Mouse (Mus musculus) CH12.LX (cell line): ENCODE measurements around the gene Btbd6. TPM values are rescaled to one million over a fixed set of nuclear protein-coding genes. Genes with fewer than 3 reads are reported as not detected.

Experiments used
- DNase-seq: peaks from one replicate; pipeline ENCODE4 v3.0.0-alpha.2; 2013; ENCODE audit errors: extremely low read depth
- H3K27ac ChIP-seq: 2 replicates; pipeline ENCODE4 v1.5.1; 2012; ENCODE audit warnings: low read depth, mild to moderate bottlenecking, control low read depth, moderate library complexity; ENCODE audit not compliant: insufficient read depth
- H3K27me3 ChIP-seq: replicated peaks from 2 replicates; pipeline ENCODE3; 2012; ENCODE audit warnings: inconsistent platforms
- H3K36me3 ChIP-seq, 2 experiments: replicated peaks in 1 of 2; 2 replicates each; pipeline versions ENCODE3 to v1.6.1; 2012; ENCODE audit warnings: inconsistent platforms in 1 of 2, low read length in 1 of 2, mild to moderate bottlenecking in 1 of 2, mixed read lengths in 1 of 2, moderate library complexity in 1 of 2; ENCODE audit not compliant: control insufficient read depth in 1 of 2, insufficient read depth in 1 of 2
- H3K4me1 ChIP-seq, 2 experiments: 2 replicates each; pipeline ENCODE4 v1.6.1; 2012; ENCODE audit warnings: inconsistent platforms in 1 of 2, moderate library complexity in 1 of 2; ENCODE audit not compliant: insufficient read depth in 2 of 2, control insufficient read depth in 1 of 2
- H3K4me2 ChIP-seq: 2 replicates; pipeline ENCODE4 v1.6.1; 2012; ENCODE audit warnings: low read depth, mild to moderate bottlenecking, control low read depth; ENCODE audit not compliant: poor library complexity, insufficient read depth, severe bottlenecking
- H3K4me3 ChIP-seq, 3 experiments: fragments of 150-350 bp in 1 of 3; sonication (generic) in 1 of 3; replicated peaks in 1 of 3; 2 replicates each; pipeline versions ENCODE3 to v1.5.1; 2011 to 2012; ENCODE audit warnings: low read depth in 2 of 3, low read length in 2 of 3, mild to moderate bottlenecking in 2 of 3, moderate library complexity in 2 of 3, control low read depth in 1 of 3, improper control_type of control experiment in 1 of 3, inconsistent platforms in 1 of 3, mixed read lengths in 1 of 3; ENCODE audit not compliant: poor library complexity in 1 of 3
- H3K79me2 ChIP-seq: replicated peaks from 2 replicates; pipeline ENCODE4 v1.6.1; 2012; ENCODE audit warnings: mild to moderate bottlenecking, moderate library complexity; ENCODE audit not compliant: control insufficient read depth, poor library complexity, insufficient read depth, severe bottlenecking; ENCODE audit errors: extremely low read depth
- H3K9ac ChIP-seq: 2 replicates; pipeline ENCODE4 v1.6.1; 2012; ENCODE audit warnings: low read depth, mild to moderate bottlenecking, control low read depth, moderate library complexity; ENCODE audit not compliant: insufficient read depth
- H3K9me3 ChIP-seq: replicated peaks from 2 replicates; pipeline ENCODE3; 2012; ENCODE audit warnings: low read length, inconsistent platforms, mixed read lengths
- BHLHE40 ChIP-seq: IDR thresholded peaks from 2 replicates; pipeline ENCODE4 v1.6.1; 2011; ENCODE audit warnings: mild to moderate bottlenecking, low read depth, low read length, improper control_type of control experiment
- CHD1 ChIP-seq: IDR thresholded peaks from 2 replicates; pipeline ENCODE4 v1.6.1; 2012; ENCODE audit warnings: low read depth, low read length, improper control_type of control experiment, inconsistent platforms
- CHD2 ChIP-seq: IDR thresholded peaks from 2 replicates; pipeline ENCODE4 v1.6.1; 2011; ENCODE audit warnings: low read length, improper control_type of control experiment
- CTCF ChIP-seq, 2 experiments: IDR thresholded peaks in 1 of 2; conservative IDR thresholded peaks in 1 of 2; 2 replicates each; pipeline ENCODE4 v1.5.1; 2011 to 2012; ENCODE audit warnings: low read depth in 2 of 2, low read length in 2 of 2, improper control_type of control experiment in 1 of 2, inconsistent platforms in 1 of 2, mild to moderate bottlenecking in 1 of 2, moderate library complexity in 1 of 2
- ELF1 ChIP-seq: IDR thresholded peaks from 2 replicates; pipeline ENCODE4 v1.6.1; 2014; ENCODE audit warnings: low read depth, mild to moderate bottlenecking, inconsistent platforms, low read length, improper control_type of control experiment
- EP300 ChIP-seq: IDR thresholded peaks from 2 replicates; pipeline ENCODE4 v1.6.1; 2011; ENCODE audit warnings: low read length, improper control_type of control experiment
- HCFC1 ChIP-seq: IDR thresholded peaks from 2 replicates; pipeline ENCODE4 v1.6.1; 2012; ENCODE audit warnings: low read depth, mild to moderate bottlenecking, inconsistent platforms, low read length, improper control_type of control experiment
- JUND ChIP-seq: conservative IDR thresholded peaks from 2 replicates; pipeline ENCODE4 v1.6.1; 2011; ENCODE audit warnings: low read depth, low read length, improper control_type of control experiment
- KAT2A ChIP-seq: IDR thresholded peaks from 2 replicates; pipeline ENCODE4 v1.6.1; 2012; ENCODE audit warnings: low read length, improper control_type of control experiment, inconsistent platforms; ENCODE audit not compliant: insufficient replicate concordance
- MYC ChIP-seq: IDR thresholded peaks from 2 replicates; pipeline ENCODE4 v1.6.1; 2011; ENCODE audit warnings: low read depth, mild to moderate bottlenecking, improper control_type of control experiment, low read length
- NELFE ChIP-seq: IDR thresholded peaks from 2 replicates; pipeline ENCODE4 v1.6.1; 2011; ENCODE audit warnings: low read depth, low read length, improper control_type of control experiment
- NRF1 ChIP-seq: IDR thresholded peaks from 2 replicates; pipeline ENCODE4 v1.6.1; 2014; ENCODE audit warnings: low read depth, mild to moderate bottlenecking, inconsistent platforms, low read length, improper control_type of control experiment, moderate library complexity
- POLR2A ChIP-seq: IDR thresholded peaks from 2 replicates; pipeline ENCODE4 v1.6.1; 2011; ENCODE audit warnings: low read depth, mild to moderate bottlenecking, improper control_type of control experiment, low read length
- RAD21 ChIP-seq: IDR thresholded peaks from 2 replicates; pipeline ENCODE4 v1.6.1; 2011; ENCODE audit warnings: low read depth, mild to moderate bottlenecking, low read length, improper control_type of control experiment, moderate library complexity
- SIN3A ChIP-seq: IDR thresholded peaks from 2 replicates; pipeline ENCODE4 v1.6.1; 2012; ENCODE audit warnings: low read length, improper control_type of control experiment, inconsistent platforms
- SMC3 ChIP-seq: IDR thresholded peaks from 2 replicates; pipeline ENCODE4 v1.6.1; 2011; ENCODE audit warnings: low read depth, low read length, improper control_type of control experiment
- TBP ChIP-seq: conservative IDR thresholded peaks from 2 replicates; pipeline ENCODE4 v1.6.1; 2011; ENCODE audit warnings: low read depth, low read length, improper control_type of control experiment
- TCF12 ChIP-seq: IDR thresholded peaks from 2 replicates; pipeline ENCODE4 v1.6.1; 2014; ENCODE audit warnings: low read depth, mild to moderate bottlenecking, inconsistent platforms, low read length, improper control_type of control experiment
- USF1 ChIP-seq: IDR thresholded peaks from 2 replicates; pipeline ENCODE4 v1.6.1; 2014; ENCODE audit warnings: low read depth, mild to moderate bottlenecking, inconsistent platforms, low read length, improper control_type of control experiment
- USF2 ChIP-seq: conservative IDR thresholded peaks from 2 replicates; pipeline ENCODE4 v1.6.1; 2011; ENCODE audit warnings: low read depth, low read length, improper control_type of control experiment
- ZC3H11A ChIP-seq: IDR thresholded peaks from 2 replicates; pipeline ENCODE4 v1.6.1; 2012; ENCODE audit warnings: low read depth, mild to moderate bottlenecking, inconsistent platforms, low read length, improper control_type of control experiment
- ZMIZ1 ChIP-seq: IDR thresholded peaks from 2 replicates; pipeline ENCODE4 v1.6.1; 2012; ENCODE audit warnings: low read depth, mild to moderate bottlenecking, inconsistent platforms, low read length, improper control_type of control experiment
- ZNF384 ChIP-seq: IDR thresholded peaks from 2 replicates; pipeline ENCODE4 v1.6.1; 2012; ENCODE audit warnings: low read depth, low read length, improper control_type of control experiment, inconsistent platforms
- dilution Hi-C: fragments of 300-500 bp; cut with MboI; formaldehyde crosslinking; loops from 2 replicates; pipeline ENCODE4 v1.14.3; 2020; ENCODE audit warnings: low sequenced_read_pairs; ENCODE audit not compliant: extremely low pct_unique_long_range_greater_than_20kb, extremely low pct_ligation_motif_present
- in situ Hi-C: fragments of 300-500 bp; cut with MboI; formaldehyde crosslinking; loops from 3 replicates; pipeline ENCODE4 v1.14.3; 2019; ENCODE audit warnings: low sequenced_read_pairs, low pct_ligation_motif_present, low pct_unique_long_range_greater_than_20kb, mixed read lengths
- polyA plus RNA-seq: library from polyadenylated mRNA; unstranded; fragments of >175 nt; gene quantifications from 2 replicates; pipeline ENCODE4 v1.2.1, GENCODE M21; 2012; ENCODE audit warnings: low read depth; ENCODE audit not compliant: insufficient read length
- total RNA-seq, 2 experiments: library from RNA; depleted of rRNA; stranded (reverse); fragments of 300-350 nt in 1 of 2; fragments of >200 nt in 1 of 2; gene quantifications; 2 replicates each; pipeline ENCODE4 v1.2.3; 2012 to 2014

Btbd6 gene
- total and polyA plus RNA-seq, 3 experiments, result 5.6 to 11.9 (median 9.9) TPM

GRCm38 (mm10) chr12:113000294-113001132, 24.2 kb downstream of the Btbd6 start, which contains the start of gene Brf1:
Gene Brf1 (minus strand): TSS chr12:113000704.
- DNase-seq, result peak; percentile 96
- H3K9ac ChIP-seq, result peak within 1 kb of the TSS; percentile 58
- in situ Hi-C loops, result loop anchor here (10.0 kb wide), 2 partner anchors 54 to 84 kb away; no protein-coding TSS in a partner anchor
- H3K36me3 ChIP-seq, result peaks cover 13 to 24% of the 10 kb centered on the region in 2 experiments
- H3K9me3 ChIP-seq, result peaks cover 4% of the 10 kb centered on the region
- peak within 1 kb of the TSS; percentile 75 for H3K4me2 ChIP-seq
- TF ChIP-seq HCFC1, result peak; percentile 74
- TF ChIP-seq KAT2A, result peak; percentile 62; the same call in 1 of the 2 replicates
- no peak for TF ChIP-seq SMC3
- TF ChIP-seq MYC, result no peak
- peak; percentile 99 for TF ChIP-seq CHD2
- peak; percentile 45; the same call in 1 of the 2 replicates for TF ChIP-seq TCF12
- no peak for TF ChIP-seq USF1
- peak; percentile 76 for TF ChIP-seq POLR2A
- 0 out of 2 replicates have a peak, but pooled peaks have one; percentile 33 for TF ChIP-seq BHLHE40
- TF ChIP-seq ZC3H11A, result no peak
- TF ChIP-seq CTCF (conservative IDR thresholded peaks at IDR 0.05 in 1 of 2, IDR thresholded peaks at IDR 0.05 in 1 of 2; ENCODE audit: low read depth in 2 of 2, low read length in 2 of 2), result no peak
- no peak for TF ChIP-seq ZMIZ1
- no peak for TF ChIP-seq JUND
- TF ChIP-seq TBP, result no peak
- peak; percentile 44 for TF ChIP-seq ELF1
- TF ChIP-seq EP300, result no peak
- TF ChIP-seq NELFE, result peak; percentile 69
- no peak for TF ChIP-seq USF2
- TF ChIP-seq CHD1, result no peak
- peak; percentile 43; the same call in 1 of the 2 replicates for TF ChIP-seq NRF1
- TF ChIP-seq SIN3A, result peak; percentile 2; the same call in 1 of the 2 replicates
- TF ChIP-seq RAD21, result no peak
- no peak for TF ChIP-seq ZNF384
- dilution Hi-C loops, result no loop called here
- peaks cover 7% of the 10 kb centered on the region for H3K27me3 ChIP-seq
- peak within 1 kb of the TSS; percentile 42 for H3K27ac ChIP-seq
- H3K4me3 ChIP-seq, result peak within 1 kb of the TSS; percentile 84 to 94 (median 85)
- H3K79me2 ChIP-seq, result peaks cover 18% of the 10 kb centered on the region
- H3K4me1 ChIP-seq, result peaks cover 4 to 19% of the 10 kb centered on the region in 2 experiments; a peak in 3 of 4 replicates
